Mouse (Mus musculus) C2C12 (cell line): ENCODE results near the gene Mbd5.

ENCODE experiments used
- CTCF ChIP-seq: IDR thresholded peaks from one replicate; pipeline ENCODE4 v1.5.1; 2011; ENCODE audit not compliant: control insufficient read depth, insufficient read depth, insufficient read length
- MAX ChIP-seq: IDR thresholded peaks from one replicate; pipeline ENCODE4 v1.6.1; 2011; ENCODE audit warnings: mild to moderate bottlenecking, control low read depth
- MYOD1 ChIP-seq: IDR thresholded peaks from one replicate; pipeline ENCODE4 v1.6.1; 2011; ENCODE audit warnings: low read depth; ENCODE audit not compliant: control insufficient read depth, insufficient read length
- USF1 ChIP-seq: IDR thresholded peaks from one replicate; pipeline ENCODE4 v1.6.1; 2011; ENCODE audit warnings: low read depth, mild to moderate bottlenecking, control low read depth, moderate library complexity

DNA sequence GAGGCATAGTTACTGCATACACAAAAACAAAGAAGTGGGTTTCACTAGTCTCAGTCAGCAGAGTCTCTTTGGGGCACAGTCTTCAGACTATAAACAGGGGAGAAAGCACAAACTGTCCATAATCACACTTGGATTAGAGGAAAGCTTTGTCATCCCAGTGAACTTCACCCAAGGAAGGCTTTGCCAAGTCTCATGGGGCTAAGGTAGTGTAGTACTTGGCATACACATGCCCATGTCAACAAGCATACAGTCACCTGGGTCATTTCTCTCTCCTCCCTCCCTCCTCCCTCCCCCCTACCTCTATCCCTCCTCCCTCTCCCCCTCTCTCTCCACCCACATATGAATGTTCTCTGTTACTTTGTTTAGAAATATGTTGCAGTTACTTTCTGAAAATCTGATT lies 147.5 kb downstream of the Mbd5 start:
- TF ChIP-seq CTCF (no peak), MYOD1 (no peak), USF1 (no peak), MAX (no peak)
